Mouse (Mus musculus): Measurements from ENCODE around the gene Snap29. TPM values are rescaled to one million over a fixed set of nuclear protein-coding genes. Genes with fewer than 3 reads are reported as not detected.
A peak's percentile ranks its signal among the peaks of the same experiment; 100 is the strongest.

Snap29 gene
- total and polyA plus RNA-seq, 3 experiments: 21.6 to 47.0 (median 37.4) TPM

GRCm38 (mm10) chr16:17392784-17393183 lies 13.0 kb upstream of the Snap29 start:
- in situ Hi-C loops (cut with MboI; ENCODE audit: low pct_ligation_motif_present, low pct_unique_long_range_greater_than_20kb, low sequenced_read_pairs): no loop called here

DNA sequence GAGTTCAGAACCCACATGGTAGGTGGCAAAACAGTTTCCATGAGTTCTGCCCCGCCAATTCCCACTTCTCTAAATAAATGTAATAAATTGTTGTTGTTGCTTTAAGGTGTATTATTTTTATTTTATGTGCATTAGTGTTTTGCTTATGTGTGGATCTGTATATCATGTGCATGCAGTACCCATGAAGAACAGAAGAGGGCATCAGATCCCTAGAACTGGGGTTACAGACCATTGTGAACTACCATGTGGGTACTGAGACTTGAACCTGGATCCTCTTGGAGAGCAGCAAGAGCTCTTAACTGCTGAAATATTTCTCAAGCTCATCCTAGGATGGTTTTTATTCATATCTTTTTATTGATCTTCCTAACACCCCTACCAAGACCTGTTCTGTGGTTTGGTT lies 2.9 kb upstream of the Snap29 start:
- H3K79me2 ChIP-seq (replicated peaks; ENCODE audit: control insufficient read depth, extremely low read depth, insufficient read depth, poor library complexity, severe bottlenecking): peaks cover 32% of the 10 kb centered on the region
- H3K4me1 ChIP-seq (ENCODE audit: control insufficient read depth in 1 of 2, insufficient read depth in 2 of 2): peaks cover 5 to 46% of the 10 kb centered on the region in 2 experiments
- no peaks in the 10 kb centered on the region for H3K27me3 ChIP-seq (replicated peaks)
- dilution Hi-C loops (cut with MboI; ENCODE audit: extremely low pct_ligation_motif_present, extremely low pct_unique_long_range_greater_than_20kb, low sequenced_read_pairs): no loop called here
- no peak overlapping the region for H3K4me2 ChIP-seq (ENCODE audit: insufficient read depth, low read depth, poor library complexity, severe bottlenecking)
- in situ Hi-C loops (cut with MboI; ENCODE audit: low pct_ligation_motif_present, low pct_unique_long_range_greater_than_20kb, low sequenced_read_pairs): no loop called here
- no peaks in the 10 kb centered on the region for H3K9me3 ChIP-seq (replicated peaks; ENCODE audit: low read length)
- no peak overlapping the region for H3K4me3 ChIP-seq (replicated peaks in 1 of 3; ENCODE audit: low read depth in 2 of 3, low read length in 2 of 3, poor library complexity in 1 of 3)
- peak; percentile 81 for DNase-seq (ENCODE audit: extremely low read depth)
- no peak overlapping the region for H3K9ac ChIP-seq (ENCODE audit: insufficient read depth, low read depth)
- no peak overlapping the region for H3K27ac ChIP-seq (ENCODE audit: insufficient read depth, low read depth)
- TF ChIP-seq ZC3H11A (IDR thresholded peaks at IDR 0.05; ENCODE audit: low read depth, low read length): peak; percentile 28; the same call in 1 of the 2 replicates
- TF ChIP-seq MAX (IDR thresholded peaks at IDR 0.05; ENCODE audit: low read length): peak; percentile 15; the same call in 1 of the 2 replicates
- peak; percentile 85 for TF ChIP-seq RAD21 (IDR thresholded peaks at IDR 0.05; ENCODE audit: low read depth, low read length)
- no peak for TF ChIP-seq PAX5 (IDR thresholded peaks at IDR 0.05; ENCODE audit: low read length)
- TF ChIP-seq MYC (IDR thresholded peaks at IDR 0.05; ENCODE audit: low read depth, low read length): peak; percentile 88
- TF ChIP-seq SMC3 (IDR thresholded peaks at IDR 0.05; ENCODE audit: low read depth, low read length): peak; percentile 90
- peak; percentile 86 to 91; a peak in 3 of 4 replicates for TF ChIP-seq CTCF (conservative IDR thresholded peaks at IDR 0.05 in 1 of 2, IDR thresholded peaks at IDR 0.05 in 1 of 2; ENCODE audit: low read depth in 2 of 2, low read length in 2 of 2)
- TF ChIP-seq EP300 (IDR thresholded peaks at IDR 0.05; ENCODE audit: low read length): no peak
- peaks cover 0 to 28% of the 10 kb centered on the region in 2 experiments for H3K36me3 ChIP-seq (replicated peaks in 1 of 2; ENCODE audit: control insufficient read depth in 1 of 2, insufficient read depth in 1 of 2, low read length in 1 of 2)

More at GRCm38 (mm10) chr16:17392784-17393183, 13.0 kb upstream of the Snap29 start:
- TF ChIP-seq TBP (conservative IDR thresholded peaks at IDR 0.05; ENCODE audit: low read depth, low read length): no peak
- TF ChIP-seq SMC3 (IDR thresholded peaks at IDR 0.05; ENCODE audit: low read depth, low read length): no peak
- no peak for TF ChIP-seq BHLHE40 (IDR thresholded peaks at IDR 0.05; ENCODE audit: low read depth, low read length)
- no peak for TF ChIP-seq RAD21 (IDR thresholded peaks at IDR 0.05; ENCODE audit: low read depth, low read length)
- TF ChIP-seq TCF12 (IDR thresholded peaks at IDR 0.05; ENCODE audit: low read depth, low read length): no peak
- TF ChIP-seq E2F4 (IDR thresholded peaks at IDR 0.05; ENCODE audit: insufficient replicate concordance, low read depth, low read length): no peak
- no peak for TF ChIP-seq MAFK (IDR thresholded peaks at IDR 0.05; ENCODE audit: insufficient replicate concordance, low read length)
- TF ChIP-seq HCFC1 (IDR thresholded peaks at IDR 0.05; ENCODE audit: low read depth, low read length): no peak
- TF ChIP-seq ZNF384 (IDR thresholded peaks at IDR 0.05; ENCODE audit: low read depth, low read length): no peak
- no peak for TF ChIP-seq MXI1 (IDR thresholded peaks at IDR 0.05; ENCODE audit: low read depth, low read length)
- no peaks in the 10 kb centered on the region for H3K4me1 ChIP-seq (ENCODE audit: control insufficient read depth in 1 of 2, insufficient read depth in 2 of 2)
- DNase-seq (ENCODE audit: extremely low read depth): no peak
- no peaks in the 10 kb centered on the region for H3K9me3 ChIP-seq (replicated peaks; ENCODE audit: low read length)
- dilution Hi-C loops (cut with MboI; ENCODE audit: extremely low pct_ligation_motif_present, extremely low pct_unique_long_range_greater_than_20kb, low sequenced_read_pairs): no loop called here
- H3K9ac ChIP-seq (ENCODE audit: insufficient read depth, low read depth): no peak overlapping the region
- no peaks in the 10 kb centered on the region; the same call in 1 of the 2 replicates for H3K79me2 ChIP-seq (replicated peaks; ENCODE audit: control insufficient read depth, extremely low read depth, insufficient read depth, poor library complexity, severe bottlenecking)
- no peak overlapping the region for H3K4me2 ChIP-seq (ENCODE audit: insufficient read depth, low read depth, poor library complexity, severe bottlenecking)
- H3K36me3 ChIP-seq (replicated peaks in 1 of 2; ENCODE audit: control insufficient read depth in 1 of 2, insufficient read depth in 1 of 2, low read length in 1 of 2): peaks cover 0 to 50% of the 10 kb centered on the region in 2 experiments
- no peak overlapping the region for H3K27ac ChIP-seq (ENCODE audit: insufficient read depth, low read depth)
- H3K4me3 ChIP-seq (replicated peaks in 1 of 3; ENCODE audit: low read depth in 2 of 3, low read length in 2 of 3, poor library complexity in 1 of 3): no peak overlapping the region
- H3K27me3 ChIP-seq (replicated peaks): no peaks in the 10 kb centered on the region
